Mouse (Mus musculus): ENCODE measurements around the gene Dab1.

Gene Dab1

DNA sequence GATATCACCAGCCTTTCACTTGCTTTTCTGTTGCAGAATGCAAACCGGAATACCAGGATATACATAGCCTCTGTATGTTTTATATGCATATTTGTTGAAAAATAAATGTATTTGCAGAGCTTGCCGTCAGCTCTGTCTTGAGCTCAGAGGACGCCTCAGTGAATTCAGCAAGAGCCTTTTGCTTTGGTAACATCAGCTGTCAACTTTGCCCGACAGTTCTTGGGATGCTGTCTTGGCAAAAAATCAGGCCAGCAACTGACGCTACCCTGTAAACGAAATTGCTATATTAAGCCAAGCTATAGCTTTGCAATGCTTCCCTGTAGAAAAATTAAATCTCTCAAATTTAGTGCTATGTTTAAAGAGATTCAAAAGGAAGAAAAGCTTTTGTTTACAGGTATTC is 630.3 kb downstream of the Dab1 start:
- no peak for DNase-seq (ENCODE audit: low read depth, low spot score)

DNA sequence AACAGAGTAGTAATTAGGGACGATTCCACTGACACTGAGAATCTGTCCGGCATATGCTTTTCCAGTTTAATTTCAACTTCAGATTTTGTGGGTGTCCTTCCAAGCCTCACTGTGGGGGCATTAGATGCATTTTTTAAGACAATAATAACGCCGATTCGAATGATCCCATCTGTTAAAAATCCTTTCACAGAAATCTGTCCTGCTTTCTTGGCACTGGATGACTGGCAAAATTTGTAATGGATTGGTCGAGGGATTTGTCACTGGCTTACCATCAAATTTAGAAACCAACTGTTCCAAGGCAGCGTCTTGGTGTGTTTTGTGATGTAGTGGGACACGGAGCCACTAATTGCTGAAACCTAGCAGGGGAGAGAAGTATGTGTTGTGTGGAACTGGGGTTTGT is 638.6 kb downstream of the Dab1 start:
- DNase-seq (ENCODE audit: low read depth, low spot score): no peak

DNA sequence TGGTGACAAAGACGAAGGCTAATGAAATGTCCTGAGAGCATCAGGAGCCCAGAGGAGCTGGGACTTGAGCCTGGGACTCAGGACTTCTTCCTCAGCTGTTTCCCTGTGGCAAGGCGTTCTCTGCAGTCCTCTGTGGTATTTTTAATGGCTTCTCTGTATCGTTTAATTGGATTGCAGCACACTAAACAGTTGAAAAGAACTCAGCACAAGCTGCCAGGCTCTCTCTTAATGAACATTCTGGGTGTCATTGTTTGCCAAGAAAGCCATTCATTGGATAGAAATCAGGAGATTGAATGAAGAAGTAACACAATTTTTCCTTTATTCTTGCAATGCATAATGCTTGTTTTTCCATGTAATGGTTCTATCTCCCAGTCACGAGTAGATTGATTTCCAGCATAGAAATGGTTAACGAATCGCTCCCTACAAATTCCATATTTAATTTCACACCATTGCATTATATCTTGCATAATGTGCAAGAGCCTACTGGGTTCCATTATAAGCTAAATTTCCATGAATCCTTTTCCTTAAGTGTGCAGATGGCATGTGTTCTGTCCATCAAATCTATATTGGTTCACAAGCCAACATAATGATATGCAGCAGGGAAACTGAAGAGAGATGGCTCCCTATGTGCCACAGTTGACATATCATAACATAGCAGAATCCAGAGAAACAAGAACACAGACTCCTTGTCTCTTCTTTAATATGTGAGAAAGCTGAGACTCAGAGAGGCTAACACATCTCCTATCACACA is 650.4 kb downstream of the Dab1 start:
- DNase-seq (ENCODE audit: low read depth, low spot score): no peak

DNA sequence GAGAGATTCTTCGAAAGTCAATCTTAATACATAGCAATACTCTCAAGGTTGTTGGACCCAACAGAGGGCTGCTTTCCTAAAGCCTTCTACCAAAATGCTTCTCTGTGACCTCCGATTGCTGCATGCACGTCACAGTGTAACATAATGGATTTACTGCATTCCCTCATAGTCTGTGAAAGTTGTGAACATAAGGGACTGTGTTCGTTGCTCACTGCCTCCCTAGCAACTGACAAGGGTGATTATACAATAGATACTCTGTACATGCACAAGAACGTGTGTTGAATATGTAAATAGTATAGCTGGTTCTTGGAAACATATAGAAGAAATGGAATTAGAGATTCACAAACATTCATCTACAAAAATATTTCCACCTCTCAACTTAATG is 651.0 kb downstream of the Dab1 start:
- no peak for DNase-seq (ENCODE audit: low read depth, low spot score)

DNA sequence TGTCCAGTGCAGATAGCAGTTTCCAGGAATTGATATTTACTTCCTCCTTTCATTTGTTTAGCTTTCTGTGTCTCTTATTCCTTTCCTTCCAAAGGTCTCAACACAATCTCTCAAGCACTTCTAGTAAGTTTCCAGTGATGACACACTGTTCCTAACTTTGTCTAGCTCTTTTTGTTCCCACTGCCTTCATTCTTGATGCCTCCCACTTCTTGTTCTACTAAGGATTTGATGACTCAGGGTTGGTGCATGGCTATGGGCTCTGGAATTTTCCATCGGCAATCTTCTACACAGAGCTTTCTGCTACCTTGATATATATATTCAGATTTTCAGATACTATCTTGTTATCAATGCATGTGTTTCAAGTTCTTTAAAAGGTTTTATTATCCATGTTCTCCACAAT is 656.1 kb downstream of the Dab1 start:
- no peak for DNase-seq (ENCODE audit: low read depth, low spot score)

DNA sequence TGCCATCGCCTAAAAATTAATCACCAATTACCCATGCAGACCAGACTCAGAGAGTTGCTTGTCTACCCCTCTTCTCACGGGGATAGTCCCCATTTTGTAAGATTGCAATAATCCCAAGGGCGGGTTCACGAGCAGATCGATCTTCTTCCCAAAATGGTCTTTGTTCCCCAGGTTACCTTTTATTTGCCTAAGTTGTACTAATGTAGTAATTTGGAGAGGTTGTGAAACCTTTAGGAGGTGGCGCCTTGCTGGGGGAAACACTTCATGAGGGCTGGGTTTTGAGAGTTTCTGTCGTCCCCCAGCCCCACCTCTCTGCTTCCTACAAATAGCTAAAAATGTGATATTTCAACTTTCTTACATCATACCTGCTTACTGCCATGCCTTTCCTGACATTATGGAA is 657.8 kb downstream of the Dab1 start:
- no peak for DNase-seq (ENCODE audit: low read depth, low spot score)

DNA sequence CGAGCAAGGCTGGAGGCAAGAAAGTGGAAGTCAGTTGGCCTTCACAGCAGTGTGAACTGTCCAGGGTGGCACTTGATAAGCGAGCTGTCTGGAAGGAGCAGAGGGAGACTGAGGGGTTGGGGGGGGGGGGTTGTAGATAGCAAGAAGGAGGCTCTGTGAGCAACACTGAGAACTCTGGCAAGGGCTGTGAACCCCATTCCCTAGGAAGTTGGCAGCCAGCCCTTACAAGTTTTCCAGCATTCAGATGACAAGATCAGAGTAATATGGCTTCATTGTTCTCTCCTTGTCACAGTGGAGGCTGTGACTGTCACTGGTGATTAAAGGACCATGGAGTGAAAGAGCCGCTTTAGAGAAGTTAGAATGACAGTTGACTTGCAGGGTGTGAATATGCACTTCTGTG is 662.4 kb downstream of the Dab1 start:
- no peak for DNase-seq (ENCODE audit: low read depth, low spot score)

DNA sequence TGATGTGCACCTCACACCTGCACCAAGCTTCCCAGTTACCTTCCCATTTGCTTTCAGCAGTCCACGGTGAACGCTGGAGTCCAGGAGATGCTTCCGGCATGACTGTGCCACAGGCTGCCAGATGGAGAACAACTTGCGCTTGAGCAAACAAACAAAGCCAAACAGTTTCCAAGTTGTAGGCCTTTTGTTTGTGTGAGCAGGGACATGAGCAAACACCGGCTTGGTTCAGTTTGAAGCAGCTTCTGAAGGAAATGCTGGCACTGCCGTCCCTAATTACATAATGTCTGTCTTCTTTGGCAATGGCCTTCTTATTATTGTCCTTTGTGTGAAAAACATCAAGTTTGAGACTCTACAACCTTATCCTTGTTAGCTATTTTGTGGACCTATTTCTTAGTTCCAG is 664.7 kb downstream of the Dab1 start:
- DNase-seq (ENCODE audit: low read depth, low spot score): no peak

DNA sequence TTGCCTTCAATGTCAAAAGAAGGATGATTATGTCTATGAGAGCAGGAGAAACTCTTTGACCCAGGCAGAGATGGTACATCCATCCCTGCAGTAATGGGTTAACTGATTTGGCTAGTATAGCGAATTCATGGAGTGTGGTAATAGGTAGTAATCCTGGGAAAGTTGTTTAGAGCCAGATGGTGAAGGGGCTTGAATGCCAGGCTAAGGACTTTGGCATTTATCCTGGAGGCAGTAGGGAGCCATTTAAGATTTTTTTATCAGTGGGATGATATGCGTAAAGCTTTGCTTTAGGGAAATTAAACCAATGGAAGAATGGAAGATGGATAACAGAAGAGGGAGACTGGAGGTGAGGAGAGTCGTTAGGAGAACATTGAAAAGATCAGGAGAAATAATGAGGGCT is 669.2 kb downstream of the Dab1 start:
- DNase-seq (ENCODE audit: low read depth, low spot score): no peak

DNA sequence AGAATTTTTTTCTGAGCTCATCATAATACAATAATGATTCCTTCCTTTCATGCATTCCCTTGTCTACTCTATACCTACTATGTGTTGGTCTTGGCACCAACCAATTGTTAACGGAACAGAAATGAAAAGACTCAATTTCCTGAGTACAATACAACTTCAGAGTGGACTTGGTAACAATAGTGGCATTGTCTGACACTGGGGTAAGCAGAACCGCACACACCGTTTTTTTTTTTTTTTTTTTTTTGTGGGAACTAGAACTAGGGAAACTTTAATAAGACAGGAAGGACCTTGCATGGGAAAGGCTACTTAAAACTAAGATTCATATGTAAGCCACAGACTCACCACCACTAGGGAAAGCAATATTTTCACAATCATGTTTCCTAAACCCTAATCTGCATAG is 682.6 kb downstream of the Dab1 start:
- no peak for DNase-seq (ENCODE audit: low read depth, low spot score)

DNA sequence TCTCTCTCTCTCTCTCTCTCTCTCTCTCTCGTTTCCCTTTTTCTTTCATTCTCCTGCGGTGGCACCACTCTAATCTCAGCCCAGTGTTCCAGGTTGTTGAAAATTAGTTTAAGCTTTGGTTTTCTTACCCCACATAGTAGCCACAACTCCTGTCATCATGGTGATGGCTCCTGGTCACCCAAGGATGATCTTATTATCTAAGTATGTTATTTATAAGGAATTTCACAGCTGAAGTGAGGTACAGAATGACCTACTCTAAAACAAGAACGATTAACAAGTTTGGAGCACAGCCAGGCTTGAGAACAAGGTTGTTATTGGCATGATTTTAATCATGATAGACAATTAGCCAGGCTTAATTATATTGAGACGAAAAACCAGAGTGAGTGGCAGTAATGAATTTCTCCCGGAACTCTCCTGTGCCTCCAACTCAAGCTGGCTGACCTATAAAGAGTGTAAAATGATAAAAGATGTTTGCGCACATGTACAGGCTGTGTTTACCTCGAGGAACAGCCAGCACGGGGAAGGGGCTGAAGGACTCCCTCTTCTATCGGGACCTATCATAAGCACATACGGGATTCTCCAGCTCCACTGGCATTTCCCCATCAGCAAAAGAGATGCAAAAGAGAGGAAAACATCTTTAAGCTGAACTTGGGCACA is 684.0 kb downstream of the Dab1 start:
- DNase-seq (ENCODE audit: low read depth, low spot score): no peak

DNA sequence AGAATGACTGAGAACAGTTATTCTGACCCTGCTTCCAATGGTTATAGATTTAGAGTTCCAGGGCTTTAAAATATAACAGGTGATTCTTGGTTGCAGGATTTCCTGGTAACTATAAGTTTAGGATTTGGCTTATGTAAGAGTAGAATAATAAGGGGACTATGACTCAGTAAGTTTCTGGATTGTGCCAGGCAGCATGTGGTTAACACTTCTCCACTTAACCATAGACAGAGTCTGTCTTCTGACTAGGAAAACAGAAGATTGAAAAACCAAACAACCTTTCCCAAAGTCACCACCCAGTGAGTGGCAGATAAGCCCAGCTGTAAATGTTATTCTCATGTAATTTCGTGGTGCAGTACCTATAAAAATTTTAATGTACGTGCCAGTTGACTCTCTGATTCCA is 688.6 kb downstream of the Dab1 start:
- DNase-seq (ENCODE audit: low read depth, low spot score): no peak

DNA sequence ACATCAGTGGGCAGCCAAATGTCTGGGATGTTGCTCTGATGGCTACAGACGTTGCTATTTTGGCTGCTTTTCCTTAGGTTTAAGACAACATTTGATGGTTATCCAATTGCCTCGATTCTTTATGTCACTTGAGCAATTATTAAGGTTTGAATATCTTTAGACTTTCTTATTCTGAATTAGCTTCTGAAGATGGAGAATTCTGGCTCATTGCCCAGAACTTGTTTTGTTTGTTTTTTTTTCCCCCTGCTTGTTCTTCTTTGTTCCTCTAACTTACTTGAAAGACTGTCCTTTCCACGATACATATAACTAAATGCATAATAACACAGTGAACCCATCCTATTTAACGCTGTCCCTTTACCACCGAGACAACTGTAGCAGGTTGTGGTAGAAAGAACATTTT is 707.1 kb downstream of the Dab1 start:
- no peak for DNase-seq (ENCODE audit: low read depth, low spot score)

DNA sequence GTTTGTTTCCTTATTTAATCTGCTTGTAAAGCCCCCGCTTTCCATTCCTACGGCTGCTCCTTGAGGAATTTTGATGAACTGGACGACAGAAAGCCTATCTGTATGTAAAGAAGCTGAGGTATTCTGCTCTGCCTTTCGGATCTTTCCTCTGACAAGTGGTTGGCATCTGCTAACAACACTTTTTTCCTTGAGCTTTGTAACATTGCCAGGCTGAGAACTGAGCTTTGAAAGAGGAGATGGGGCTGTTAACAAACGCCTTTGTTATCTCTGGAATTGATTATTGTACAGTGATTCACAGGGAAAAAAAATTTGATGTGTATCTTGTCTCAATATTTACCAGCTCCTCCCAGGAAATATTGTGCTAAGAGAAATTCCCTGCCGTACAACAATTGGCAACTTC is 712.7 kb downstream of the Dab1 start:
- no peak for DNase-seq (ENCODE audit: low read depth, low spot score)

DNA sequence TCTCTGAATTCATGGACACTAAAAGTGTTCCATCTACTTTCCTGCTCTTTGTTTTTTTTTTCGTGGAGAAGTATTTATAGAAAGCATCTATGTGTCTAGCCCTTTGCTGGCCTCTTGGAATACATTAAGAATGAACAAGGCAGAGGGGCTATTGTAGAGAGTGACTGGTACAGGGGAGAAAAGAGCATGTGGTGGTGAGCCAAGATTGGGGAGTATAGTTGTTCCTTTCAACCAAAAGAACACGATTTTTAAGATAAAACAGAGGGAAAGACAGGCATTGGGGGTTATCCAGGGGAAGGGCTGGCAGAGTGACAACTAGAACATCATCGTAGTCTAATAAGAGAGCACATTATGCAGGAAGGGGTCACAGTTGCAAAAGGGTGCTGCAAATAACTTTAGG is 713.2 kb downstream of the Dab1 start:
- DNase-seq (ENCODE audit: low read depth, low spot score): no peak

DNA sequence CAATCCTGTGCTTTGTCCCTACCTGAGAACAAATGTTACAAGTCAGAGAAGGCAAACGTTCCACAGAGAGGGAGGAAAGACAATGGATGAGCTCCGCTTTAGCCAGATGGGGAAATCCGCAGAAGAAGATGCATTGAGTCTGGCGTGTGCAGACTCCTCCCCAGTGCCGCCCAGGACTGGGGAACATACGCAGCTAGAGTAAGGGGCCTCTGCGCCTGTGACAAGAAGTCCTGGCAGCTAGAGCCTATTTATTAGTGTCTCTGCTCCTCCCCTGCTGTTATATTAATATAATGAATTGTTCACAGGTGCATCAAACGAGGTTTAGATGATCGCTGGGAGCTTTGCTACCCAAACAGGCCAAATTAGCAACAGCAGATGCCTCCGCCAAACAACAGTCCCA is 718.1 kb downstream of the Dab1 start:
- peak; percentile 7 for DNase-seq (ENCODE audit: low read depth, low spot score)

DNA sequence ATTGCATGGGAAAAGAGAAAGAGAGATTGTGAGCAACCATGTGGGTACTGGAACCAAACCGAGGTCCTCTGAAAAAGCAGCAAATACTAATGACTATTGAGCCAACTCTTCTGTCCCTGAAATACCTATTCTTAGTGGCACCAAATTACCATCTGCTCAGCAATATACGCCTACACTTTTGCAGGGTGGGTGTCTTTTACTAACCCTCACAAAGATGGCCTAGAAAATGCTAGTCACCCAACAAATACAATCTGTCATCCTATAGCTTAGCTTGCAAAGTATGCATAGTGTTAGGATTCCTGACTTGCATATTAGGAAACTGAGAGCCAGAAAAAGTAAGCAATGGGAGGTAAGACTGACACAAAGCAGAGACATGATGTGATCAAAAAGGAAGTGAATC is 719.2 kb downstream of the Dab1 start:
- DNase-seq (ENCODE audit: low read depth, low spot score): no peak

DNA sequence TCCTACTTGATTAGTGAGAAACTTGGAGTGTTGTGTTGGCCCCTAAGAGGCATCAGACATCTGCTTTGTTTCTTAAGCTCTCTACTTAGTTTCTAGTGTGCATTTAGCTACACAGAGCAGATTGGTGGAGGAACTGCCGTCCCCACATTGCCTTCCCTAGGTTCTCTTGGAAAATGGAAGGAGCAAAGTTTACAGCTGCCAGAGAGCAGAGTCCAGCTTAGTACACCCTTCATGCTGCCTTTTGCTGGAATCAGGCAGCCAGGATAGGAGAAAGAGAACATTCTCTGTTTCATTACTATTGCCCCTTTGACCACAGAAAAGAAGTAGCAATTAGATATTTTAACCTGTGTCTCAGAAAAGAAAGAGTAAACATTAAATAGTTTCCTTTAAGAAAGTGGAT is 742.2 kb downstream of the Dab1 start:
- no peak for DNase-seq (ENCODE audit: low read depth, low spot score)

DNA sequence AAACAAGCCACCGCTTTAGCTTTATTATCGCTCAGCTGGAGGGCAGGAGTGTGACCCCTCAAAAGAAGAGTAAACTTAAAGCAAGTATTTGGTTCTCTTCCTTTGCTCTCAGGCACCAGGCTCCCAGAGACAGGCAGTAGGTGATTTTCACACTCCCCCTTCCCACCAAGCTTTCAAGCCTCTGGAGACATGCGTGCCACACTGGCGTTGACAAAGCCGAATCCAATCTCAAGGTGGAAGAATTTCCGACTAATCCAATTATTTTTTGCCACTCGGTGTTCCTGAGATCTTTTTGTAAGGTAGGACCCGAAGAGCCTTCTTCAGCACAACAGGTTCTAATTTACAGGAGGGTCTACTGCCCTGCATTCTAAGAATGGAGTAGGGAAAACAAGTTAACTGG is 747.3 kb downstream of the Dab1 start:
- no peak for DNase-seq (ENCODE audit: low read depth, low spot score)

DNA sequence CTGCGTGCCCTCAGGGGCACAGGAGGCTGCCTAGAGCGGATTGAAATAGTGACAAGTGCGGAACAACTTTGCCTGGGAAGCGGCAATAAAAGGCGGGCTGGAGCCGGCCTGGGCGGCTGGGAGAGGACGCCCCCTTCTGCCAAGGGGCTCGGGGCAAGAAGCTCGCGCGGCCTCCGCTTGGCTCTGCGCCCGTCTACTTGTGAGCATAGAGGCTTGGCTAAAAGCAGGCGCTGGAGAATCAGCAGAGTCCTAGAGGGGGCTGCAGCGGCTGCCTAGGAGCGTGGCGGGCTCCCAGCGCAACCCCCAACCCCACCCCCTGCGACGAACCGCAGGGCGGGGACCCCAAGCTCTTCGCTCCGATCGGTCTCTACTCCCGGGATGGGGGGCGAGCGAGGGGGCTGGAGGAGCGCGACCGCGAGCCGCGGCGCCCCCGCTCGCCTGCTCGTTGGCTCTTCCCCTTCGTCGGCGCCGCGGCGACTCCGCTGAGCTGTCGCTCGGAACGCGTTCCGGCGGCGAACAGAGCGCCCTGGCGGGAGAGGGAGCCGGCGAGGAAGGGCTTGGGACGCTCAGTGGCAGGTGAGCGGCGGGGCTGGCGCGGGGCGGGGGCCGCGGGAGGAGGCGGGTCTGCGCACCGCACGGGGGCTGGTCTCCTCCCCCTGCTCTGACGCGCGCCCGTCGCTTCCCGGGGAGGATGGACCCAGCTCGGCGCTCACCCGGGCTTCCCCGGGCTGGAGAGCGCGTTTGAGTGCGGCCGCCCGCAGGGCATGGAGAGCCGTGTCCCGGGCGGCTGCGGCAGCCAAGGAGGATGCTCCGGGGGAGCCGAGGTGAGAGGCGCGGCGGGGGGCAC is 748.0 kb downstream of the Dab1 start:
- peak; percentile 48 for DNase-seq (ENCODE audit: low read depth, low spot score)

DNA sequence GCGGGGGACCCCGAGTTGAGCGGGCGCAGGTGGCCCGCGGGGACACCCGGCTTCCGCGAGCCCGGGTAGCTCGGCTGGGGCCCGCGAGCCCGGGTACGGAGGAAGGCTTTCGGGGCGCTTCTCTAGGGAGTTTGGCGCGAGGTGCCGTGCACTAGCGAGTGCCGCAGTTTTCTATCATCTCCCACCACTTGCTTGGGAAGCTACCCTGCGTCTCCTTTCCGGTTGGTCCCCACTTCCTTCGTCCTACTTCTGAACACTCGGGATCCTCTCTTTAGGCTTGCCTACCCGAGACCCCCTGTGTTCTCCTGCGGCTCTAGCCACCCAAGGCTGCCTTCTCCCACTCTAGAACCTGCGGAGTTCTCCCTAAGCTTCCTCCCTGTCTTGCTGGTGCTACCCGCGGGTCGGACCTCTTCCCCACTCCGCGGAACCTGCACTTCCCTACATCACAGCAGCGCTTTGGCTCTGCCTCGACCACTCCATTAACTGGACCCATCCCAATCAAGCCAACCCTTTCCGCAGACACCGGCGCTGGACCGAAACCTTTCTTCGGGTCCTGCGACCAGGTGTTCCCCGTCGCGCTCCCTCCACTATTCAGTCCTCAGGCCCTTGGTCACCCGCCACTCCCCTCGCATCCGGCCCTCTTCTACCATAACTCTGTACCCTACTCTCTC is 748.7 kb downstream of the Dab1 start:
- DNase-seq (ENCODE audit: low read depth, low spot score): peak; percentile 46

DNA sequence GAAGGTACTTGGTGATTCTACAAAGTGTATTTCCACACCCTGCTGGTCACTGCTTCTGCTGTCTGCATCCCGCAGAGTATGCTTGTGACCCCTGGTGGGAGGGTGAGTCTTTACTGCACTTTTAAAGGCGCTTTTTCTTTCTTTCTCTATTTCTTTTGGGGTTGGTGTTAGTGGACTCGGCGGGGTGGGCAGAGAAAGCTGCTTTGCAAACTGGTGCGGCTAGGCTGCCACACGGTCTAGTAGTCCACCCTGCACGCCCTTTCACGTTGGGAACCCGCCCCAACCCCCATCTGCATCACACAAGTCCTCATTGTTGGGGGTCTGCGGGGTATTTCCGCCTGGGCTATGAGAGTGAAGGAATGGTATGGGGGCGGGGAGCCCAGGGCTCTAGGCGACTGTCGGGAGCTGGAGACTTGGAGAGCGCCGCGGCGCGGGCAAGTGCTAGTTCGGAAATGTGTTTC is 749.4 kb downstream of the Dab1 start:
- DNase-seq (ENCODE audit: low read depth, low spot score): peak; percentile 77
